Comparison of ENCODE assay signal across 8 mouse cellular contexts in genomic region chr2:119156081-119156680, GRCm38 (mm10). TPM values are rescaled to one million over a fixed set of nuclear protein-coding genes. Genes with fewer than 3 reads are reported as not detected.
DNase-seq lines count a peak whose midpoint lies in the region; ATAC-seq and TF ChIP-seq lines count a peak whose summit lies in the region.

No protein-coding gene starts in this region.

- intact Hi-C loops in left cerebral cortex, adult 2 months (cut with DNase I) = loop anchor here (2.0 kb wide), 1 partner anchor 33 kb away; no protein-coding TSS in a partner anchor

- no peak for DNase-seq in left cerebral cortex, adult 2 months (ENCODE audit: extremely low spot score in 1 of 2, low spot score in 2 of 2)
- DNase-seq in left cerebral cortex, adult 9 months (ENCODE audit: low spot score in 2 of 2) = no peak
- peak; percentile 38 for DNase-seq in adrenal gland, postnatal 25 days
- no peak for DNase-seq in limb, embryonic 10.5 days (ENCODE audit: low spot score)
- no peak for DNase-seq in layer of hippocampus, adult 8-10 months (ENCODE audit: low spot score in 2 of 2)
- DNase-seq in frontal cortex, postnatal 25 days (ENCODE audit: low spot score in 2 of 2) = no peak

- H3K4me2 ChIP-seq in forebrain, embryonic 15.5 days (replicated peaks) = peak overlapping the region; percentile 92
- peak overlapping the region; percentile 97 for H3K4me2 ChIP-seq in midbrain, embryonic 12.5 days (replicated peaks)

- peak overlapping the region; percentile 86 for H3K9ac ChIP-seq in forebrain, embryonic 15.5 days (replicated peaks)
- H3K9ac ChIP-seq in midbrain, embryonic 12.5 days (replicated peaks) = peak overlapping the region; percentile 86

- WGBS in forebrain, embryonic 15.5 days = 8% methylated on average over 34 of the region's 34 CpGs
- WGBS in limb, embryonic 10.5 days = 7% methylated on average over 34 of the region's 34 CpGs
- WGBS in midbrain, embryonic 12.5 days = 9% methylated on average over 34 of the region's 34 CpGs

- peaks cover 17% of the 10 kb centered on the region for H3K4me1 ChIP-seq in forebrain, embryonic 15.5 days
- peaks cover 24% of the 10 kb centered on the region for H3K4me1 ChIP-seq in limb, embryonic 10.5 days
- H3K4me1 ChIP-seq in midbrain, embryonic 12.5 days = peaks cover 19% of the 10 kb centered on the region

- peak overlapping the region; percentile 80 for H3K27ac ChIP-seq in left cerebral cortex, adult 2 months
- H3K27ac ChIP-seq in forebrain, embryonic 15.5 days (replicated peaks) = peak overlapping the region; percentile 76; the same call in 1 of the 2 replicates
- peak overlapping the region; percentile 88 for H3K27ac ChIP-seq in limb, embryonic 10.5 days
- H3K27ac ChIP-seq in midbrain, embryonic 12.5 days (replicated peaks) = peak overlapping the region; percentile 57

- ATAC-seq in forebrain, embryonic 15.5 days (replicated peaks) = peak; percentile 71
- no peak for ATAC-seq in midbrain, embryonic 12.5 days (ENCODE audit: low FRiP score, low read depth)

- peaks cover 30% of the 10 kb centered on the region for H3K36me3 ChIP-seq in forebrain, embryonic 15.5 days
- H3K36me3 ChIP-seq in limb, embryonic 10.5 days = peaks cover 39% of the 10 kb centered on the region
- peaks cover 31% of the 10 kb centered on the region for H3K36me3 ChIP-seq in midbrain, embryonic 12.5 days

- H3K27me3 ChIP-seq in forebrain, embryonic 15.5 days = no peaks in the 10 kb centered on the region
- H3K27me3 ChIP-seq in limb, embryonic 10.5 days (ENCODE audit: low read depth, poor library complexity, severe bottlenecking) = no peaks in the 10 kb centered on the region
- no peaks in the 10 kb centered on the region for H3K27me3 ChIP-seq in midbrain, embryonic 12.5 days

- TF ChIP-seq CTCF in left cerebral cortex, adult 2 months (IDR thresholded peaks at IDR 0.05) = no peak

- H3K9me3 ChIP-seq in forebrain, embryonic 15.5 days = no peaks in the 10 kb centered on the region
- H3K9me3 ChIP-seq in limb, embryonic 10.5 days (replicated peaks) = no peaks in the 10 kb centered on the region
- no peaks in the 10 kb centered on the region for H3K9me3 ChIP-seq in midbrain, embryonic 12.5 days

- peak overlapping the region; percentile 93 for H3K4me3 ChIP-seq in left cerebral cortex, adult 2 months
- peak overlapping the region; percentile 94 for H3K4me3 ChIP-seq in forebrain, embryonic 15.5 days
- peak overlapping the region; percentile 100 for H3K4me3 ChIP-seq in limb, embryonic 10.5 days
- H3K4me3 ChIP-seq in midbrain, embryonic 12.5 days = peak overlapping the region; percentile 88

RNA-seq across cellular contexts. Expression of gene Rmdn3, which starts 0.7 kb away (rescaled TPM):
- 10 to 100 TPM; 62.4 to 62.9 TPM for total RNA-seq in left cerebral cortex, adult 2 months (2021)
- 53.1 and 54.4 TPM in 2 replicates for total RNA-seq in adrenal gland, postnatal 25 days (2021)
- polyA plus RNA-seq in forebrain, embryonic 15.5 days (2015; fragmentation: Nextera tagmentation; extraction: Ambion mirVana) = 52.0 and 54.2 TPM in 2 replicates
- polyA plus RNA-seq in limb, embryonic 10.5 days (2016; fragmentation: Nextera tagmentation; extraction: Ambion mirVana) = 52.1 and 53.8 TPM in 2 replicates
- 43.8 and 47.5 TPM in 2 replicates for polyA plus RNA-seq in midbrain, embryonic 12.5 days (2016; fragmentation: Nextera tagmentation; extraction: Ambion mirVana)
- 10 to 100 TPM; 49.4 to 59.7 (median 52.5) TPM for total RNA-seq in layer of hippocampus, adult 8-10 months (2022)

RNA-seq across cellular contexts. Expression of gene Gchfr, which starts 11.4 kb away (rescaled TPM):
- total RNA-seq in left cerebral cortex, adult 2 months (2021) = not detected
- total RNA-seq in adrenal gland, postnatal 25 days (2021) = 11.0 and 14.9 TPM in 2 replicates
- polyA plus RNA-seq in forebrain, embryonic 15.5 days (2015; fragmentation: Nextera tagmentation; extraction: Ambion mirVana) = 0.93 and 2.0 TPM in 2 replicates
- 6.5 and 8.4 TPM in 2 replicates for polyA plus RNA-seq in limb, embryonic 10.5 days (2016; fragmentation: Nextera tagmentation; extraction: Ambion mirVana)
- polyA plus RNA-seq in midbrain, embryonic 12.5 days (2016; fragmentation: Nextera tagmentation; extraction: Ambion mirVana) = 2.7 and 3.3 TPM in 2 replicates
- under 1 TPM in 1 of 4 experiments, not detected in 3; 0.57 TPM for total RNA-seq in layer of hippocampus, adult 8-10 months (2022)

RNA-seq across cellular contexts. Expression of gene Gm14137, which starts 18.1 kb away (rescaled TPM):
- not detected for total RNA-seq in left cerebral cortex, adult 2 months (2021)
- total RNA-seq in adrenal gland, postnatal 25 days (2021) = 0.30 TPM in 1 of 2 replicates, not detected in the other
- polyA plus RNA-seq in forebrain, embryonic 15.5 days (2015; fragmentation: Nextera tagmentation; extraction: Ambion mirVana) = 0.83 and 0.90 TPM in 2 replicates
- 0.73 and 0.95 TPM in 2 replicates for polyA plus RNA-seq in limb, embryonic 10.5 days (2016; fragmentation: Nextera tagmentation; extraction: Ambion mirVana)
- polyA plus RNA-seq in midbrain, embryonic 12.5 days (2016; fragmentation: Nextera tagmentation; extraction: Ambion mirVana) = 0.85 and 1.2 TPM in 2 replicates
- total RNA-seq in layer of hippocampus, adult 8-10 months (2022) = not detected

RNA-seq across cellular contexts. Expression of gene Rad51, which starts 43.6 kb away (rescaled TPM):
- under 1 TPM; 0.82 to 0.97 TPM for total RNA-seq in left cerebral cortex, adult 2 months (2021)
- total RNA-seq in adrenal gland, postnatal 25 days (2021) = 5.0 and 8.6 TPM in 2 replicates
- 18.7 and 24.0 TPM in 2 replicates for polyA plus RNA-seq in forebrain, embryonic 15.5 days (2015; fragmentation: Nextera tagmentation; extraction: Ambion mirVana)
- 94.5 and 95.9 TPM in 2 replicates for polyA plus RNA-seq in limb, embryonic 10.5 days (2016; fragmentation: Nextera tagmentation; extraction: Ambion mirVana)
- polyA plus RNA-seq in midbrain, embryonic 12.5 days (2016; fragmentation: Nextera tagmentation; extraction: Ambion mirVana) = 46.3 and 51.3 TPM in 2 replicates
- total RNA-seq in layer of hippocampus, adult 8-10 months (2022) = 1 to 10 TPM in 1 of 4 experiments, under 1 TPM in 3; 0.71 to 2.1 (median 0.84) TPM

RNA-seq across cellular contexts. Expression of gene Zfyve19, which starts 52.2 kb away (rescaled TPM):
- 10 to 100 TPM; 38.0 to 41.9 TPM for total RNA-seq in left cerebral cortex, adult 2 months (2021)
- 42.3 and 45.0 TPM in 2 replicates for total RNA-seq in adrenal gland, postnatal 25 days (2021)
- 64.7 and 66.6 TPM in 2 replicates for polyA plus RNA-seq in forebrain, embryonic 15.5 days (2015; fragmentation: Nextera tagmentation; extraction: Ambion mirVana)
- polyA plus RNA-seq in limb, embryonic 10.5 days (2016; fragmentation: Nextera tagmentation; extraction: Ambion mirVana) = 62.1 and 64.2 TPM in 2 replicates
- 44.9 and 53.6 TPM in 2 replicates for polyA plus RNA-seq in midbrain, embryonic 12.5 days (2016; fragmentation: Nextera tagmentation; extraction: Ambion mirVana)
- total RNA-seq in layer of hippocampus, adult 8-10 months (2022) = 10 to 100 TPM; 35.8 to 41.5 (median 38.8) TPM
